Mouse (Mus musculus) hindlimb bud, embryonic 11.5 days (tissue): Measurements from ENCODE around the gene Cacfd1.

Experiments
- DNase-seq: peaks from one replicate; pipeline ENCODE4 v3.0.0-alpha.2; 2012; ENCODE audit warnings: low read depth, low spot score; ENCODE audit errors: extremely low spot score

Gene Cacfd1

DNA sequence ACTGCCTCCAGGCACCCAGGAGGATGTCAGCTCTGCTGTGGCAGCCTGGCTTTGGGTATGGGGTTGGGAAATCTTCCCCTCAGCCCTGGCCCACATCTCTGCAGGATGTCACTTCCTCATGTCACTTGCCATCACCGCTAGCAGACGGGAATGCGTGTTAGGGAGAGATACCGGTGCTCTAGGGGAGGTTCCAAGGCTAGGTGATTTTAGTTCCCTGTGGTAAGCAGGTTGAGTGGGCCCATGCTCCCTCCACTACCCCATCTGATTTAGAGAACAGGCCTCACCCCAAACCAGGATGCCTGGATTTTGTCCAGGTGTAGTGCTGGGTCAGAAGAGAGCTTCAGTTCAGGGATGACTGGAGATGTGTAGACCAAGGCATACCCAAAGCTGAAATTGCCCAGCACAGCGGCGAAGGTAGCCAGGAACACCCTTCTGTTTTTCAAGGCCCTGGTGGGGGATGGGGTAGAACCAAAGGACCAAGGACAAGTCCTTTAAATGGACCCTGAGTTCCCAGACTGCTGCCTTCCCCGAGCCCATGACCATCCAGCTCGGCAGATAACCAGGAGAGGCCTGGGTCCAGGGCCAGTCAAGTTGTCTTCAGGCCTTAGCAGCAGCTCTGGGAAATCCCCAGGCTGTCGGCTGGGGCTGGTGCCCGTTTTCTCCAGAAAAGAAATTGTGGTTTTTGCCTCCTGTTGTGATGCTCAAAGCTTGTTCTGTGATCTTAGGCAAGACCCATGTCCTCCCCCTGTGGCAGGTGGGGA is 17.3 kb downstream of the Cacfd1 start:
- DNase-seq: no peak

DNA sequence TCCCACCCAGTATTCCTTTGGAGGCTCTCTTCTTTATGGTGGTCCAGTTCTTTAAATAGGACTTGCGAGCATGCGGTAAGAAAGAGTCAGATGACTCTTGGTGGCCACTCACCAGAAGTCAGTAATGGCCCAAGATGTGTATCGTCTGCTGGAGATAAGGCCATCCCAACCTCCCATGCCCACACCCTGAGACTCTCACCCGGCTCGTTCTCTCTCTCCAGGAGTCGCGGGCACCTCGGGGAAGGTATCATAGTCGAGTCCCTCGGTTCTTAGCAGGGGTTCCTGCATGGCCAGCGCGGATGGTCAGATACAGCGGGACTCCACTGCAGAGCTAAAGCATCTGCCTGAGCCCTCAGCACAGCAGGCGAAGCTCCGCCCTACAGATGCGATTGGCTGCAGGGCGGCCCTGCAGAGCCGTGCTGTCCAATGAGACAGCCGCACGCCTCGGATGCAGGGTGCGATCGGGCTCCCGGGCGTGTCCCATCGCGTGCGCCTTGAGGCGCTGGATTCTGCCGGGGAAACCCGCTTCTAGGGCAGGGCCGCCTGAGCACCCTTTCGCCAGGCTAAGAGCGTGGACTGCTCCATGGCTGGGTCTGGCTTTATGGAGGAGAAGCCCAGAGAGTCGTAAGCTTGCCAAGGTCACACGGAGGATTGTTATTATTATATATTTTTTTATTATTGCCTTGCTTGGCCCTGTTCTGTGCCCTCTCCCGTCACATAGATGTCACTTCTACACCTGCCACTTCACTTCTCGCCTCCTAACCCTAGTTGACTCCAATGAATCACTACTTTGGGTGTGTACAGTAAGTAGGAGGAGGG is 18.1 kb downstream of the Cacfd1 start, which contains the start of gene Slc2a6:
TSS of gene Slc2a6 (minus strand) at position 381 of the 819 bp plus-strand sequence.
- peak; percentile 30 for DNase-seq

DNA sequence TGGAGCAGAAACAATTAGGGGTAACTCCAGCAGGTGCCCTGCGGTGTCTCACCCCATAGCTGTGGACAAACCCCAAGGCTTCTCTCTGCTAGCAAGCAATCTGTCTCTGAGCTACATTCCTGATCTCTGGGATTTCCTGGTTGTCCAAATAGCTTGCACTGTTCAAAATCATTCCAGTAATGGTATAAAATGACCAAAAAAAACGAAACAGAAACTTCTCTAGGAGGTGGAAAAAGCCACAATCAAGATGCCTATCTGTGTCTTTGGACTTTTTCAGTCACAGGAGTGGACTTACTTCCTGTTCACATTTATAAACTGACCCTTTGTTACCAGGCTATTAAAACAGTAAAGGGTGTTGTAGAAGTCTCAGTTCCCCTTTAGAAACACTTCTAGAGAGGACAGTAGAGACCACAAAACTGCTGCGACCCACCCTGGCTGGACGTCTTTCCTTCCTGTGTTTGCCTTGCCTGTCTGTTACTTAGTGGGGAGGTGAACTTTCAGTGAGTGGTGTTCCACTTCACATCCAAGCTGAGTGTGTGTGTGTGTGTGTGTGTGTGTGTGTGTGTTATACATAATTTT is 18.8 kb downstream of the Cacfd1 start:
- no peak for DNase-seq

DNA sequence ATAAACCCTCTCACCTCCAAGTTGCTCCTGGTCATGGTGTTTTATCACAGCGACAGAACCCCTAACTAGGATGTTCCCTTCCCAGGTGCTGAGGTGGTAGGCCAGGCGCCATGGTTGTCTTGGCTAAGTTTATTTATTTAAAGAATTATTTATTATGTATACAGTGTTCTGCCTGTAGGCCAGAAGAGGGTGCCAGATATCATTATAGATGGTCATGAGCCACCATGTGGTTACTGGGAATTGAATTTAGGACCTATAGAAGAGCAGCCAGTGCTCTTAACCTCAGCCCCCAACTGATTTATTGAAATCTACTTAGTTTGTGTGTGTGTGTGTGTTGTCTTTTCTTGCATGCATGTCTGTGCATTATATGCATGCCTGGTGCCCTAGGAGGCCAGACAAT is 22.6 kb downstream of the Cacfd1 start:
- no peak for DNase-seq

DNA sequence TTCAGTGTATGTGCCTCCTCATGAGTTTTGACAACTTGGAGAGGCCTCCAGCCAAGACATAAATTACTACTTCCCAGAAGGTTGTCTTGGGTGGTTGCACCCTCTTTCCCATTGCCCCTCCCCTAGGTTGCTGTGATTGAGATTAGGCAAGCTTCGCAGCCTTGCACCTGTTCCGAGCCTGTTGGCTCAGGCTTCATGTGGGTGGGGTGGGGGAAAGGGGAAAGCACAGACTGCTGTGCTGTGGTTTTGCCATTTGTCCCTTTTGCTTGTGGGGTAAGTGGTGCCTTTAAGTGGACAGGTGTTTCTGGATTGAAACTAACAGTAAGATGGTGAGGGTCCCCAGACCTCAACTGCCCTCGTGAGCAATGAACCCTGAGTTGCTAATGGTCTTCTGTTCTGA is 26.3 kb downstream of the Cacfd1 start:
- DNase-seq: no peak

DNA sequence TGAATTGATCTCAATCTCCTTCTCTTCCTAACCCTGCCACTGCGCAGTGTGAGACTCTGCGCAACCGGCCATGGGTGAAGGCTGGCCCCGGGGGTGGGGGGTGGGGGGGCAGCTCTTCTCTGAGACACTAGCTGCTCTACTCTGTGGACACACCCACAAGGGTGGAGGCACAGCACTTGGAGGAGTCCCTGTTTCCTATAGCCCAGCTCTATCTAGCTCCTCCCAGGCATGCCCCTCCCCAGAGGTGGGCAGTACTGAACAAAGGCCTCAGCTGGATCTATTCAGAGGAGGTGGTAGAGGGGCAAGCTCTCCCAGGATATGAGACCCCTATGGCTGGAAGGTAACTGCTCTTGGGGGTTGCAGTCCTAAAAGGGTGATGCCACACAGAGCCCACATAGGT is 27.3 kb downstream of the Cacfd1 start:
- DNase-seq: no peak

DNA sequence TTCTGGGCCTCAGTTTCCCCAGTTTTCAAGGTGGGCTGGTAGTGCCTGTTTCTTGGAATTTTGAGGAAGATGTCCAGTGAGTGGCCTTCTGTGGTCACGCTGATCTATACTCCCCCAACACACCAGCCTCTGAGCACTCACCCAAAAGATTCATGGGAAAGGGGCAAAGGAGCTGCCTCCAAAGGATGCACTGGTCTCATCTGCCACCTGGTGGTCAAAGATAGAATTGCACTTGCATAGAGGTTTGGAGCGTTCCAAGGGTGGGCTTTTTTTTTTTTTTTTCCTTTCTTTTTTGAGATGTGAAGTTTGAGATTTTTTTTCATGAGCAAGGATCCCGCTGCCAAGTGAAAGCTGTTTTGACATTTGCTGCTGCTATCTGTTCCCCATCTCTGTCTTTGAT is 28.9 kb downstream of the Cacfd1 start:
- peak; percentile 81 for DNase-seq

DNA sequence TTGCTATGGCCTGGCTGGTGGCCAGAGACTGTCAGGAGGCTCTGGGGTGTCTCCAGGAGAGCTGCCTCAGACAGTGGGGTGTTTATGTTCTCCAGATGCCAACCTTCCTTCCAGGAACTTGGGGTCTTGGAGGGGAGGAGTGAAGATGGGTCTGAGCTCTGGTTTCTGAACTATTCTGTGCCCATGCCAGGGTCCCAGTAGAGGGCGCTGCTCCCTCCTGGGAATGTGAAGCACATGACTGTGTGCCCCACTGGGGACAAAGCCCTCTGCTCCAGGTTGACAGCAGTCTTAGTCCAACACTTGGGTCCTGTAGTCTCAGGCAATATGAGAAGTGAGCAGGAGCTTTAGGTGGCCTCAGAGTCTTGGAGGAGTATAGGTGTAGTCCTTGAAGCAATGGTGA is 29.6 kb downstream of the Cacfd1 start:
- no peak for DNase-seq

DNA sequence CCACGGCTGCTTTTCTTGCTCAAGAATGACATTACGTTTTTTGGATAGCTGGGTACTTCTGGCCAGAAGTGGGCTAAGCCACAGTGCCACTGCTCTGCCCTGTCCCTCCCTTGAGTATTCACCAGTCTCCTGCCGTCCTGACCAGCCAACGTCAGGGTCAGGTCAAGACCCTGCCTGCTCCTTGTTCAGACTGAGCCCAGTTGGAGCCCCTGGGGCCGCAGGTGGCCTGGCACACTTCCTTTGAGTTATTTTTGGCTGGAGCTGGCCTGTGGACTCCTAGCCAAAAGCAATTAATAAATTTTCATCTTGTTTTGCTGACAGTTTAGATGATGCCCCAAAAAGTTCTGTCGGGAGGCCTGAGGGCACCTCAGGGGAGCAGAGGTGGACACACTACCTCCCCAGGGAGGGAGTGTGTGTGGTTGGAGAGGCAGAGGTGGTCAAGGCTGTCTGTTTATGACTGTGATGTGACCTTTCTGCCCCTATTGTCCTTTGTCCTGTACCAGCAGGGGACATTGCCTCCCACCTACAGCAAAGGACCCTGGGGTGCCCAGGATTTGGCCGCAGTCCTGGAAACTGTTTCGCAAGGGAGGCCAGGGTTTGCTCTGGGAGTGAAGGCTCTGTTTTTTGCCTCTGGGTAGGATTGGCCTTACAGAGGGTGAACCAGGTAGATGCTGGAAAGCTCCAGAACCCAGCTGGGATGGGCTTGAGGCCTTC is 32.6 kb downstream of the Cacfd1 start:
- DNase-seq: no peak

DNA sequence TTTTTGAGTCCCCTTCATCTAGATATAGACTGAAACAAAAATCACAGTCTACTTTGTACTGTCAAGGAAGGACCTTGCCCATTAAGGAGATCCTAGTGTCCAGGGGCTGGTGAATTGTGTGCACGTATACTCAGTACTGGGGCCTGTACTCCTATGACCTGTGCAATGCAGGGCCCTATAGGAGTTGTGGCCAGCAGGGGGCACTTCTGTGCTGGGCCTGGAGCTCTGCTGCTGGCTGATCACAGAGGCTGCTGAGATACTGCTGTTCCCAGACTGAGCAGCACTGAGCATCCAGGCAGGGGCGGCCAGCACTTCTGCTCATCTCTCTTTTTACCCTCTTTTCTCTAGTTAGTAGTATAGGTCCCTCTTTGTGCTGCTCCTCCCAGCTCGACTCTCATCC is 33.7 kb downstream of the Cacfd1 start:
- peak; percentile 46 for DNase-seq

DNA sequence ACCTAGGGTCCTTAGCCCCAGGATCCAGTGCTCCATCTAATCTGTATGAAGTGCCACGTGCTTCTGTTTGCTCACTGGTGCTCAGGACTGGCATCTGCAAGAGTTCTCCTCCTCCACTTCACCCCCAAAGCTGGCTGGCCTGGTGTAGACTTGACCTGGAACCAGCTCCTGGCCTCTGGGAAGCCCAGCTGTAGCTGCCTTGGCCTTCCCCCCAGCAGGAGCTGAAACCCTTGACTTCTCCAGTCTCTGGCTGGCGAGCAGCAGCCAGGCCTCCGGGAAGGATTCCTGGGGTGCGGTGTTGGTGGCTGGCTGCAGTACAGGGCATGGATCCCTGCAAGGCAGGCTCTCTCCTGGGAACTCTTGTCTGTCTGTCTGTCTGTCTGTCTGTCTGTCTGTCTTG is 34.4 kb downstream of the Cacfd1 start:
- no peak for DNase-seq

DNA sequence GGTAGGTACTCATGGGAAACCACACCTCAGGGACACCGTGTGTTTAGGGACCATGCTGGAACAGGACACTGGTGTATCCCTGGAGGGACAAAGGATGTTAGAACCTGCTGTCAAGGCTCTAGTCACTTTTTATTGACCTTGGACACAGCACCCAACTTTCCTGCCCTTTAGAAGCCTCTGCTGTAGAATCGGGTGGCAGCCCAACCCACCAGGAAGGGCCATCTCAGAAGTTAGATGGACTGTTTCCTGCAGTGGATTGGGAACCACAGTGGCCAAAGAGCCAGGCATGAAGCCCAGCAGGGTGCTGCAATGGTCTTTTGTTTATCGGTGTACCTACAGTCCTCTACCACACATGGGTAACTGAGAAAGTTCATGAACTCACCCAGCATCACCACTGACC is 34.9 kb downstream of the Cacfd1 start:
- no peak for DNase-seq

DNA sequence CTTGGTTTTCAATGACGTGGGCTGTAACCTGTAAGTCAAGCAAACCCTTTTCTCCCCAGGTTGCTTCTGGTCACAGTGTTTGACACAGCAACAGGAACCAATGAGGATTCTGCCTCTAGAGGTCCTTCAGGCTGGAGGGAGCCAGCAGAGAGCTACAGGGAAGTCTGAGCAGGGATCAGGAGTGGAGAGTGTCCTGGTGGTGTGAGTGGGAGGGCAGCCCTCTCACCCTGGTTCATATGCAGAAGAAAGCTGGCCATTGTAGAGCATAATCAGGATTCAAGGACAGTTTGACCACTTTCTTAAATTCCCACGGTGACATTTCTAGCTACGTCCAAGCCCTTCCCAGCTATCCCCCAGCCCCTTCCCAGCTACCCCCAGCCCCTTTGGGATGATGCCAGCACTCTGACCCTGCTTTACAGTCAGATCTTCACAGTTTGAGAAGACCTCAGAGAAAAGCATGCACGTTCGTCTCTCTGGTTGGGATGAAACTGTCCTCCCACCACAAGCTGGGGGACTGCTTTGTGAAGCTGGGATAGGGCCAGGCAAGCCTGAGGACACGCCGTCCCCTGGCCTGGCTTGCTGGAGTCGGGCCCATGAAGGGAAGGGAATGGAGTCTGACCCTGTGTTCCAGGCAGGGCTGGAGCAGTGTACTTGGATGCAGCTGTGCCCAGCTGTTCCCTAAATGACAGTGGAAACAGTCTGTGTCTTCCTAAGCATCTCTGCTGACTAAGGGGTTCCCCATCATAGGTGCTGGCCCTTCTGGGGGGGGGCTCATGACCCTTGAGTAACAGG is 36.4 kb downstream of the Cacfd1 start:
- DNase-seq: no peak

DNA sequence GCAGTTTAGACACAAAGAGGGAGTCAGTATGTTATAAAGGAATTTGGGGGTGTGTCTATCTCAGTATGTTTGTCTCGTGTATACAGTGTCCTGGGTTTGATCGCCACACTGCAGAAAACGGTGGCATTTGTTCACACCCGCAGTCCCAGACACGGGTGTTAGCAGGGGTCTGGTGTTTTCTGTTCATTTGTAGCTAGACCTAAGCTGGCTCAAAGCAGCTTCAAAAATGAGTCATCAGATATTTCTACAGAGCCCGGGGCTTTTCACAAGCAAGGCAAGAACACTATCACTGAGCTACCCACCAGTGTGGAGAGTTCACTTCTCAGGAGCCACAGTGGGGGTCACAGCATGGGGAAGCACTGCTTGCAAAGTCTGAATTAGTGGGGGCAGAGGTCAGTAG is 39.7 kb downstream of the Cacfd1 start:
- no peak for DNase-seq

DNA sequence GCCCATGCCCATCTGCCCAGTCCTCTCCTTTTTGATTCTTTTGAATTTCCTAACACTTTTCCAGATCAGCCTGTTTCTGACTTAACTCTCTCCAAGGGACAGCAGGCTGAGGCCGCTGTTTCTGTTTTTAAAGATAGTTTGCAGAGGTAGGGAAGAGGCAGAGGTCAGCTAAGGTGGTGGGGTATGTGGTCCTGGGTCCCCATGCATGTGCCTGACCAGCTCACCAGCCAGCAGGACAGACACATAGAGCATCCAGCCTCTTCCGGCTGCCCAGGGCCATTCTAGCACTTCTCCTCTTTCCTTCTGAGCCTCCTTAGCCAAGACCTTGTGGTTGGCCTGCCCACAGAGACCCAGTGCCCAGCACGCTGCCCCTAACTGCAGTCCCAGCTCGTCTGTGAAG is 48.5 kb downstream of the Cacfd1 start:
- DNase-seq: no peak

DNA sequence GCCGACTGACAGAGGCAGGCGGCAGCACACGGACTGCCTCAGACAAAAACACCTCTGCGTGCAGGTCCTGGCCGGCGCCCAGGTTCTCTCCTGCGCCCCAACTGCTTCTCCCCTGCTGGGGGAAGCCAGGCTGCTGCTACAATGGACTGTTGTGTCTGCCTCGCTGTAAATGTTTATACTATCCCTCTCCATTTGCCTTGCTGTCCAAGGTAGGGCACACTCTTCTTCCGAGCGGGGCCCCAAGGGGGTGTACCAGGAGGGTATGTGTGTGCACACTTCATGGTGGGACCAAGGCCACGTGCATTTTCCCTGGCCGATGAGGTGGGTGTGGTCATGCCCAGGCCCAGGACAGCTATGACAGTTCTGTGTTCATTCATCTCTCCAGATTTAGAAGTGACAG is 49.0 kb downstream of the Cacfd1 start:
- no peak for DNase-seq

DNA sequence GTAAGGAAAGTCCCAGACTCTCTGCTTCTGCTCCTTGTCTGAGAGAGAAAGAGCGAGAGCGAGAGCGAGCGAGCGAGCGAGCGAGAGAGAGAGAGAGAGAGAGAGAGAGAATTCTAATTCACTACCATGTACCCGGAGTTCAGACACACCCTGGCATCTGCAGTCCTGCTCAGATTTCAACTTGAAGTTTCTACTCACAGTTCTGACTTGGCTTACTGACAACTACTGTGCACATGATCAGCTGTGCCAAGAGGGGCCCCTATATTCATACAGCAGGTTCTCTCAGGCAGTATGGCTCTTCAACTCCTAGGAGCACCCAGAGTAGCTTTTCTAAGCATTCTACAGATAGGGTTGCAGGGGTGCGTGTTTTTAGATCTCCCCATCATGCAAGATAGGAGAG is 49.5 kb downstream of the Cacfd1 start:
- DNase-seq: no peak

DNA sequence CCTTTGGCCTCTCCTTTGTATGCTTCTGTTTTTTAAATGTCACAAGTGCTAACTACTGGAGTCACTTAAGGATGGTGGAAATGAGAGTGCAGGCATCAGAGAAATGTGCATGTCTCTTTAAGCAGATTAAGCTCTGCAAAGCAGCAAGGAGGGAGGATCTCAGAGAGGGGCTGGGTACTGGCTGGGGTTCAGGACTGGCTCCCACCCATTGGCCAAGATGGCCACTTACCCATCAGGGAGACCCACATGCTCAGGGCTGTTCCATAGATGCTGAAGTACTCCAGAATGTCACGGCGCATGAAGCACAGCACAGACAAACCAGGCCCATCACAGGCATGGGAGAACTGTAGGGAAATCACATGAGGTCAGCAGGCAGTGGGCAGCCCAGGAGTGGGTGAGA is 57.4 kb downstream of the Cacfd1 start:
- no peak for DNase-seq

DNA sequence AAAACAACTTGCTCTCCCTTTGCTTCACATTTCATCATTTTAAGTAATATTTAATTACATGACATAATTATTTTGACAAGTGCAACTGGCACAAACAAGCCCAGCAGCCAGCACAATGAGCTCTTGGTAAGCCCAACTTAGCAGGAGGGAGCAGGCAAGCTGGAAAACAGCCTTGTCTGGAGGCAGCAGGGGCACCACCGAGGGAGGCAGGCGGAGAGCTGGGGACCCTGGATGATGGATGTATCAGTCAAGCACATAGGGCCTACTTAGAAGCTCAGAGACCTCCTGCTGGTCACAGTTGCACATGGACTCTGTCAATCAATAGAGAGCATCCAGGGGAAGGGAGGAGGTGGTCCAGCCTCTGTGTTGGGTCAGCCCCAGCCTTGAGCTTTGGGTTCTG is 58.3 kb downstream of the Cacfd1 start:
- no peak for DNase-seq

DNA sequence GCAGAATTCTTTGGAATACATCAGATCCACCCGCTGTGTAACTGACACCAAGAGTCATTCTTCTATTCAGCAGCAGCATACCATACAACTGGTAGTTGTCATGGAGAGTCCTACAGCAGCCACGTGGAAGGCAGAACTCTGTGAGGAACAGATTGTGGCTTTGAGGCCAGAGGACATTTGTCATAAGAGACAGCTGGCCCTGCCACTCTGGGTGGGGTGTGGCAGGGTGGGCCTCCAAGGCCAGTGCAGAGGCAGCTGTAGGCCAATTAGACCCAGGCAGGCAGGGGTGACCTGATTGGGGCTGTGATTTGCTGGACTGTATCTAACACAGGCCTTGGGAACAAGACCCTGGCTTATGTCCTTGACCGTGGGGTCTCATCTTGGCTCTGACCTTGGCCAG is 59.9 kb downstream of the Cacfd1 start:
- DNase-seq: no peak
